Mouse (Mus musculus) stomach, adult 2 months (tissue): Measurements from ENCODE around the gene Spaca3. TPM values are rescaled to one million over a fixed set of nuclear protein-coding genes. Genes with fewer than 3 reads are reported as not detected.

Source experiments
- polyA plus RNA-seq: library from polyadenylated mRNA; depleted of rRNA; stranded (reverse); fragments of >200 nt; gene quantifications from 2 replicates; pipeline ENCODE4 v1.2.3, GENCODE M21; 2012; rRNA removed

Gene Spaca3
- polyA plus RNA-seq, result 0.13 TPM in 1 of 2 replicates, not detected in the other

GRCm38 (mm10) chr11:80858065-80858464 lies at the start of gene Spaca3:
Spaca3 (plus strand) TSS chr11:80858365.

DNA sequence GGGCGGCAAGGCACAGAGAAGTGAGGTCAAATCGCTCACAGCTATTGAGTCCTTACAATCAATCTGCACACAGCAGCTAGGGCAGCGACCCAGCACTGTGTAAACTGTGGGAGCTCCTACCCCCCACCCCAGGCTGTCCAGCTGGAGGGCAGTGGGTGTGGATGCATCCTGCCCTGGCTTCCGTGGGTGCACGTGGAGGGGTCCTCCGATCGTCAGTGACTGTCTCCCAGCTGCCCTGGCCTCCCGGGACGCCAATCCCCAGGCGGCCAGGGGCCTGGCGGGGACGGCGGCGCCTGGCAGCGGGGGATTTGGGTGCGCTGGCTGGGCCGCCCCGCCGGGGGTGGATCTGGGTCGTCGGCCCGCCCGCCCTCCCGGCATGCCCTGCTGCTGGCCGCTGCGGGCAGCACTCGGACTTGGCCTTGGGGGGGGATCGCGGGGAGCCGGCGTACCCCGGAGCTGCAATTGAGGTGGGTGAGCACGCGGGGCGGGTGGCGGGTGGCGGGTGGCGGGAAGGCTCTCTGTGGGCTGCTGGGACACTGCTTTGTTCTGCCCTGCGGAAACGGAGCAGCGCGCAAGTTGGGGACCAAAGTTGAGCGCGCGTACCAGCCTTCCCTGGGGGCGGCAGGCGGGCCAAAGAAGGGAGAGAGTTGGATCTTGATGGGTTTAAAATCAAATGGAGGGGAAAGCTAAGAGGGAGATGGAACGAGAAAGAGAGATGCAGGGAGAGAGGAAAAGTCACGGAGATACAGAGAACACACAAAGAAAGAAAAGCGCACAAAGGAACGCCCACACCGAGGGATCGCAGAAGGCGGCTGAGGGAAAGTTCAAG lies 48.0 kb upstream of the Spaca3 start, which contains the start of gene Tmem98:
TSS of gene Tmem98 (plus strand) at position 183 of the 829 bp plus-strand sequence.

Other genes with a start within 250 kb of the Spaca3 start
- 34.6 and 34.7 TPM in 2 replicates for gene Myo1d, start 78.3 kb upstream of the Spaca3 start, polyA plus RNA-seq
- 52.9 and 61.0 TPM in 2 replicates for gene Tmem98, start 48.2 kb upstream of the Spaca3 start, polyA plus RNA-seq